Mouse (Mus musculus) kidney, adult 11 months (tissue): ENCODE measurements at regions not wholly inside any gene's neighbourhood (a gene's known extent, or its start where the extent isn't known, plus 50 kb on each side); places are given as distances from the start of the nearest gene placed in this dataset.

Experiments
- DNase-seq: peaks from one replicate; pipeline ENCODE4 v3.0.0; 2022

- no peak for DNase-seq
Observed at GRCm38 (mm10) chr13:110450526-110450925, 55.7 kb downstream of the Plk2 start.

GRCm38 (mm10) chr13:110452009-110452525 is 57.2 kb downstream of the Plk2 start:
- DNase-seq, result no peak

- DNase-seq, result peak; percentile 24
Observed at GRCm38 (mm10) chr13:110455085-110455484, 60.2 kb downstream of the Plk2 start.

GRCm38 (mm10) chr13:110455569-110456196 is 60.8 kb downstream of the Plk2 start:
- no peak for DNase-seq

- DNase-seq, result no peak
Observed at GRCm38 (mm10) chr13:110458701-110459100, 63.9 kb downstream of the Plk2 start.

- no peak for DNase-seq
Observed at GRCm38 (mm10) chr13:110461581-110461980, 66.7 kb downstream of the Plk2 start.

GRCm38 (mm10) chr13:110471526-110471925 is 76.7 kb downstream of the Plk2 start:
- no peak for DNase-seq

- DNase-seq, result no peak
Observed at GRCm38 (mm10) chr13:110477709-110478108, 82.9 kb downstream of the Plk2 start.

- no peak for DNase-seq
Observed at GRCm38 (mm10) chr13:110484358-110484940, 89.6 kb downstream of the Plk2 start.

GRCm38 (mm10) chr13:110485515-110485914 is 90.7 kb downstream of the Plk2 start:
- no peak for DNase-seq

GRCm38 (mm10) chr13:110490166-110490565 is 95.3 kb downstream of the Plk2 start:
- no peak for DNase-seq

- DNase-seq, result no peak
Observed at GRCm38 (mm10) chr13:110492296-110493001, 97.6 kb downstream of the Plk2 start.

- no peak for DNase-seq
Observed at GRCm38 (mm10) chr13:110493002-110493552, 98.2 kb downstream of the Plk2 start.

- DNase-seq, result no peak
Observed at GRCm38 (mm10) chr13:110497461-110497860, 102.6 kb downstream of the Plk2 start.

GRCm38 (mm10) chr13:110507814-110508362 is 113.0 kb downstream of the Plk2 start:
- DNase-seq, result no peak

- no peak for DNase-seq
Observed at GRCm38 (mm10) chr13:110517986-110518385, 123.1 kb downstream of the Plk2 start.

- DNase-seq, result no peak
Observed at GRCm38 (mm10) chr13:110522974-110523373, 128.1 kb downstream of the Plk2 start.

- DNase-seq, result no peak
Observed at GRCm38 (mm10) chr13:110527681-110528080, 132.8 kb downstream of the Plk2 start.

GRCm38 (mm10) chr13:110529624-110530023 is 134.8 kb downstream of the Plk2 start:
- DNase-seq, result no peak

GRCm38 (mm10) chr13:110534320-110534764 is 139.5 kb downstream of the Plk2 start:
- peak; percentile 71 for DNase-seq

- DNase-seq, result no peak
Observed at GRCm38 (mm10) chr13:110535785-110536184, 140.9 kb downstream of the Plk2 start.

- peak; percentile 63 for DNase-seq
Observed at GRCm38 (mm10) chr13:110537960-110538463, 143.2 kb downstream of the Plk2 start.
